Mouse (Mus musculus): ENCODE results near the gene Dot1l. TPM values are rescaled to one million over a fixed set of nuclear protein-coding genes. Genes with fewer than 3 reads are reported as not detected.

Dot1l gene
- polyA plus RNA-seq, 1 experiment from 2014 or later = 34.5 TPM

- Histone ChIP-seq H3K4me1 (replicated peaks; ENCODE audit: control insufficient read depth, insufficient read depth, low read length) (peaks cover 9% of the 10 kb centered on the region; the same call in 1 of the 2 replicates), H3K36me3 (ENCODE audit: control insufficient read depth, insufficient read depth, low read length) (peaks cover 39% of the 10 kb centered on the region), H3K27me3 (ENCODE audit: control insufficient read depth, insufficient read depth, low read length) (no peaks in the 10 kb centered on the region), H3K4me3 (ENCODE audit: low read depth, low read length) (no peak overlapping the region), H3K4me2 (ENCODE audit: low read depth, low read length, severe bottlenecking) (no peak overlapping the region), H3K9me3 (ENCODE audit: control insufficient read depth, low read length) (no peaks in the 10 kb centered on the region), H3K9ac (ENCODE audit: low read length) (no peak overlapping the region), H3K27ac (ENCODE audit: low read depth, low read length) (no peak overlapping the region)
- no peak for DNase-seq (ENCODE audit: low spot score)
- no peak for ATAC-seq (replicated peaks; ENCODE audit: low FRiP score)
- WGBS = 75% methylated on average over 41 of the region's 41 CpGs
These were observed 37.4 kb downstream of the Dot1l start for GRCm38 (mm10) chr10:80792175-80793032.

- H3K36me3 ChIP-seq (ENCODE audit: control insufficient read depth, insufficient read depth, low read length) = peaks cover 38% of the 10 kb centered on the region
- 92% methylated on average over 13 of the region's 13 CpGs for WGBS
- no peak for DNase-seq (ENCODE audit: low spot score)
These were observed 38.2 kb downstream of the Dot1l start for GRCm38 (mm10) chr10:80793033-80793784.

GRCm38 (mm10) chr10:80793803-80794202 is 38.8 kb downstream of the Dot1l start:
- no peak overlapping the region for H3K4me2 ChIP-seq (ENCODE audit: low read depth, low read length, severe bottlenecking)
- H3K27me3 ChIP-seq (ENCODE audit: control insufficient read depth, insufficient read depth, low read length) = no peaks in the 10 kb centered on the region
- WGBS = 90% methylated on average over 4 of the region's 4 CpGs
- no peaks in the 10 kb centered on the region for H3K9me3 ChIP-seq (ENCODE audit: control insufficient read depth, low read length)
- no peak for DNase-seq (ENCODE audit: low spot score)
- no peak overlapping the region for H3K4me3 ChIP-seq (ENCODE audit: low read depth, low read length)
- H3K9ac ChIP-seq (ENCODE audit: low read length) = no peak overlapping the region
- H3K36me3 ChIP-seq (ENCODE audit: control insufficient read depth, insufficient read depth, low read length) = peaks cover 33% of the 10 kb centered on the region
- no peak overlapping the region for H3K27ac ChIP-seq (ENCODE audit: low read depth, low read length)
- peaks cover 9% of the 10 kb centered on the region; the same call in 1 of the 2 replicates for H3K4me1 ChIP-seq (replicated peaks; ENCODE audit: control insufficient read depth, insufficient read depth, low read length)
- no peak for ATAC-seq (replicated peaks; ENCODE audit: low FRiP score)

More at GRCm38 (mm10) chr10:80793033-80793784, 38.2 kb downstream of the Dot1l start:
- Histone ChIP-seq H3K9ac (ENCODE audit: low read length) (no peak overlapping the region), H3K9me3 (ENCODE audit: control insufficient read depth, low read length) (no peaks in the 10 kb centered on the region), H3K27ac (ENCODE audit: low read depth, low read length) (no peak overlapping the region), H3K4me2 (ENCODE audit: low read depth, low read length, severe bottlenecking) (no peak overlapping the region), H3K27me3 (ENCODE audit: control insufficient read depth, insufficient read depth, low read length) (no peaks in the 10 kb centered on the region), H3K4me1 (replicated peaks; ENCODE audit: control insufficient read depth, insufficient read depth, low read length) (peaks cover 9% of the 10 kb centered on the region; the same call in 1 of the 2 replicates), H3K4me3 (ENCODE audit: low read depth, low read length) (no peak overlapping the region)
- no peak for ATAC-seq (replicated peaks; ENCODE audit: low FRiP score)

DNA sequence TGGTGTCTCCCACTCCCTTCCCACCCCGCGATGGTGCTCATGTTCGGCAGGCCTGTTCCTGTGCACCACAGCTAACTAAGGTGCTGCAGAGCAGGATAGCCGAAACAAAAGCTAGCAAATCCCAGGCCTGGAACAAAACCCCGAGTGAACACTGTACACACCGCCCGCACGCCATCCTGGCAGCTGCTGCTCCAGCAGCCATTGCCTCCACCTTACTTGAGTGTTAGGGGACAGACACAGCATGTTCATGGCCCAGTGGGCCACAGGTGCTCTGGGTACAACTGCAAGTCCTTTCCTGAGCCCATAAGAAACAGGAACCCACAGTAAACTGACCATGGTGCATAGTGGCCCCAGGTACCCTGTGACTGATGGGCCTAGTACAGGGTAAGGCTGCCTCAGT is 39.7 kb downstream of the Dot1l start:
- Histone ChIP-seq H3K4me3 (ENCODE audit: low read depth, low read length) (no peak overlapping the region), H3K9me3 (ENCODE audit: control insufficient read depth, low read length) (no peaks in the 10 kb centered on the region), H3K4me1 (replicated peaks; ENCODE audit: control insufficient read depth, insufficient read depth, low read length) (peaks cover 13% of the 10 kb centered on the region; the same call in 1 of the 2 replicates), H3K4me2 (ENCODE audit: low read depth, low read length, severe bottlenecking) (no peak overlapping the region), H3K27me3 (ENCODE audit: control insufficient read depth, insufficient read depth, low read length) (no peaks in the 10 kb centered on the region), H3K27ac (ENCODE audit: low read depth, low read length) (no peak overlapping the region), H3K9ac (ENCODE audit: low read length) (no peak overlapping the region), H3K36me3 (ENCODE audit: control insufficient read depth, insufficient read depth, low read length) (peaks cover 25% of the 10 kb centered on the region)
- no peak for ATAC-seq (replicated peaks; ENCODE audit: low FRiP score)
- WGBS = 87% methylated on average over 8 of the region's 8 CpGs
- no peak for DNase-seq (ENCODE audit: low spot score)

GRCm38 (mm10) chr10:80796307-80796848 is 41.4 kb downstream of the Dot1l start:
- no peak overlapping the region for H3K27ac ChIP-seq (ENCODE audit: low read depth, low read length)
- peaks cover 16% of the 10 kb centered on the region; the same call in 1 of the 2 replicates for H3K36me3 ChIP-seq (ENCODE audit: control insufficient read depth, insufficient read depth, low read length)
- ATAC-seq (replicated peaks; ENCODE audit: low FRiP score) = no peak

GRCm38 (mm10) chr10:80797186-80798149 is 42.5 kb downstream of the Dot1l start:
- H3K9me3 ChIP-seq (ENCODE audit: control insufficient read depth, low read length) = no peaks in the 10 kb centered on the region
- peak overlapping the region; percentile 96 for H3K4me2 ChIP-seq (ENCODE audit: low read depth, low read length, severe bottlenecking)
- ATAC-seq (replicated peaks; ENCODE audit: low FRiP score) (peak; percentile 74), DNase-seq (ENCODE audit: low spot score) (no peak)
- H3K4me1 ChIP-seq (replicated peaks; ENCODE audit: control insufficient read depth, insufficient read depth, low read length) = peaks cover 17% of the 10 kb centered on the region; the same call in 1 of the 2 replicates
- H3K27me3 ChIP-seq (ENCODE audit: control insufficient read depth, insufficient read depth, low read length) = no peaks in the 10 kb centered on the region
- H3K36me3 ChIP-seq (ENCODE audit: control insufficient read depth, insufficient read depth, low read length) = peaks cover 13% of the 10 kb centered on the region; the same call in 1 of the 2 replicates
- H3K9ac ChIP-seq (ENCODE audit: low read length) = peak overlapping the region; percentile 97
- H3K4me3 ChIP-seq (ENCODE audit: low read depth, low read length) = peak overlapping the region; percentile 93
- WGBS = 4% methylated on average over 58 of the region's 59 CpGs
- H3K27ac ChIP-seq (ENCODE audit: low read depth, low read length) = peak overlapping the region; percentile 96

More at GRCm38 (mm10) chr10:80796307-80796848, 41.4 kb downstream of the Dot1l start:
- Histone ChIP-seq H3K27me3 (ENCODE audit: control insufficient read depth, insufficient read depth, low read length) (no peaks in the 10 kb centered on the region), H3K4me2 (ENCODE audit: low read depth, low read length, severe bottlenecking) (peak overlapping the region; percentile 96; the same call in 1 of the 2 replicates), H3K4me1 (replicated peaks; ENCODE audit: control insufficient read depth, insufficient read depth, low read length) (peaks cover 17% of the 10 kb centered on the region; the same call in 1 of the 2 replicates), H3K4me3 (ENCODE audit: low read depth, low read length) (peak overlapping the region; percentile 93; the same call in 1 of the 2 replicates), H3K9me3 (ENCODE audit: control insufficient read depth, low read length) (no peaks in the 10 kb centered on the region), H3K9ac (ENCODE audit: low read length) (no peak overlapping the region)
- WGBS = 85% methylated on average over 9 of the region's 9 CpGs
- no peak for DNase-seq (ENCODE audit: low spot score)

- peaks cover 22% of the 10 kb centered on the region for H3K36me3 ChIP-seq (ENCODE audit: control insufficient read depth, insufficient read depth, low read length)
These were observed 43.4 kb downstream of the Dot1l start, which contains the start of the genes Sf3a2 and Plekhj1 for GRCm38 (mm10) chr10:80798150-80799006. TSS of gene Sf3a2 (plus strand) at chr10:80798198. TSS of gene Plekhj1 (minus strand) at chr10:80798626.

More at GRCm38 (mm10) chr10:80798150-80799006, 43.4 kb downstream of the Dot1l start, which contains the start of the genes Sf3a2 and Plekhj1:
- Histone ChIP-seq H3K9me3 (ENCODE audit: control insufficient read depth, low read length) (no peaks in the 10 kb centered on the region), H3K4me1 (replicated peaks; ENCODE audit: control insufficient read depth, insufficient read depth, low read length) (peaks cover 17% of the 10 kb centered on the region; the same call in 1 of the 2 replicates), H3K27me3 (ENCODE audit: control insufficient read depth, insufficient read depth, low read length) (no peaks in the 10 kb centered on the region), H3K4me3 (ENCODE audit: low read depth, low read length) (peak within 1 kb of the TSS; percentile 93), H3K4me2 (ENCODE audit: low read depth, low read length, severe bottlenecking) (peak within 1 kb of the TSS; percentile 96), H3K9ac (ENCODE audit: low read length) (peak within 1 kb of the TSS; percentile 97), H3K27ac (ENCODE audit: low read depth, low read length) (peak within 1 kb of the TSS; percentile 96)
- ATAC-seq (replicated peaks; ENCODE audit: low FRiP score) (peak; percentile 90), DNase-seq (ENCODE audit: low spot score) (peak; percentile 97)
- WGBS = under 1% methylated on average over 102 of the region's 104 CpGs
